Mouse (Mus musculus): ENCODE data around the gene Zfand2a. TPM values are rescaled to one million over a fixed set of nuclear protein-coding genes. Genes with fewer than 3 reads are reported as not detected.
A peak's percentile ranks its signal among the peaks of the same experiment; 100 is the strongest.

Zfand2a gene
- total and polyA plus RNA-seq, 3 experiments: 2.7 to 22.7 (median 13.7) TPM

DNA sequence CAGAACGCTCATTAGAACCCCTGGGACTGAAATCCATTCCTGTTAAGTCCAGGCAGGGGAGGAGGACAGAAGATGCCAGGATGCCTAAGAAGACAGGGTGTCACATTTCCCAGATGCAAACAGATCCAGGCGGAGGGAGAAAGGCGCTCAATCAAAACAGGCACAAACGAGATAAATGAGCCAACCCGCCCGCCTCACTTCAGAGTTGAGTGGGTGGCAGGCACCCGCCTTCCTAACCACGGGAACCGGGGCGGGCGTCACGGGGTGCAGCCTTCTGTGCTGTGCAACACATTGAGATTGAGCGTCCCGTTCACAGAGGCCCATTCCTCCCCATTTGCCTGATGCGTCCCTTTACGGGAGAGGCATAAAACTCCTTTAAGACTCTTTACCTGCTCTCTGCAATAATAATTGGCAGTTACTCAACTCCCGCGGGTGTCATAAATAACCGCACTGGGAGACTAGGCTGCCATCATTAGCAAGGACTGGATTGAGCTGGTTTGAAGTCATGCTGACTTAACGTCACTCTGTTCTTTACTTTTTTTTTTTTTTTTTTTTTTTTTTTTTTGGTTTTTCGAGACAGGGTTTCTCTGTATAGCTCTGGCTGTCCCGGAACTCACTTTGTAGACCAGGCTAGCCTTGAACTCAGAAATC is 10.8 kb upstream of the Zfand2a start:
- Histone ChIP-seq H3K9me3 (replicated peaks) (no peaks in the 10 kb centered on the region), H3K27me3 (ENCODE audit: insufficient read depth, low read length) (peaks cover 52% of the 10 kb centered on the region), H3K4me3 (ENCODE audit: low read depth, low read length) (no peak overlapping the region), H3K4me1 (ENCODE audit: insufficient read depth, low read depth, low read length) (no peaks in the 10 kb centered on the region), H3K36me3 (replicated peaks) (no peaks in the 10 kb centered on the region)
- ATAC-seq (ENCODE audit: extremely low read depth, insufficient number of reproducible peaks, low FRiP score, poor library complexity, severe bottlenecking): no peak
- TF ChIP-seq POLR2AphosphoS5 (IDR thresholded peaks at IDR 0.05; ENCODE audit: insufficient replicate concordance, low read depth, low read length): no peak
- no peak for TF ChIP-seq GATA1 (IDR thresholded peaks at IDR 0.05; ENCODE audit: borderline replicate concordance, low read length)
- no peak for TF ChIP-seq GATA2 (IDR thresholded peaks at IDR 0.05; ENCODE audit: borderline replicate concordance, low read depth, low read length)
- TF ChIP-seq CTCF (IDR thresholded peaks at IDR 0.05; ENCODE audit: low read depth, low read length): no peak
- TF ChIP-seq TAL1 (conservative IDR thresholded peaks at IDR 0.05; ENCODE audit: low read depth, low read length): no peak
- no peak for DNase-seq (ENCODE audit: low spot score)

DNA sequence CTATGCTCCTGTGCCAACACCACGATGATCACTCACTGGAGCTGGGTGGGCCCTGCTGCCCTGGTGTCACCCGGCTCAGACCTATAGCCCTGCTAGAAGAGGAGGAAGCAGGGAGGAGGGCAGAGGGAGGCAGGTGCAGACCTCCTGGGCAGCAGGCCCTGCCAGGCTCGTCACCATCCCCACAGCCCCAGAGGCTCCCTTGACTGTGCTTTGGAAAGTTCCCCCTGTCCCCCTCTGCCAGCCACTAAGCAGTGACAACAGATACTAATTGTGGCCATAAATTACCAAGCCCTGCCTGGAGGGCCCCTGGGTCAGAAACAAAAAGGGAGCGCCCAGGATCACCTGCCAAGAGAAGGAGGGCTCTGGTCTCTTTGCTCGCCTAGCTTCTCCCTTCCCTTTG is 9.3 kb upstream of the Zfand2a start:
- Histone ChIP-seq H3K9me3 (replicated peaks) (no peaks in the 10 kb centered on the region), H3K4me3 (ENCODE audit: low read depth, low read length) (no peak overlapping the region), H3K27me3 (ENCODE audit: insufficient read depth, low read length) (peaks cover 47% of the 10 kb centered on the region), H3K4me1 (ENCODE audit: insufficient read depth, low read depth, low read length) (no peaks in the 10 kb centered on the region), H3K36me3 (replicated peaks) (no peaks in the 10 kb centered on the region)
- ATAC-seq (ENCODE audit: extremely low read depth, insufficient number of reproducible peaks, low FRiP score, poor library complexity, severe bottlenecking) (no peak), DNase-seq (ENCODE audit: low spot score) (no peak)
- no peak for TF ChIP-seq TAL1 (conservative IDR thresholded peaks at IDR 0.05; ENCODE audit: low read depth, low read length)
- no peak for TF ChIP-seq GATA1 (IDR thresholded peaks at IDR 0.05; ENCODE audit: borderline replicate concordance, low read length)
- TF ChIP-seq GATA2 (IDR thresholded peaks at IDR 0.05; ENCODE audit: borderline replicate concordance, low read depth, low read length): no peak
- TF ChIP-seq CTCF (IDR thresholded peaks at IDR 0.05; ENCODE audit: low read depth, low read length): no peak
- no peak for TF ChIP-seq POLR2AphosphoS5 (IDR thresholded peaks at IDR 0.05; ENCODE audit: insufficient replicate concordance, low read depth, low read length)

DNA sequence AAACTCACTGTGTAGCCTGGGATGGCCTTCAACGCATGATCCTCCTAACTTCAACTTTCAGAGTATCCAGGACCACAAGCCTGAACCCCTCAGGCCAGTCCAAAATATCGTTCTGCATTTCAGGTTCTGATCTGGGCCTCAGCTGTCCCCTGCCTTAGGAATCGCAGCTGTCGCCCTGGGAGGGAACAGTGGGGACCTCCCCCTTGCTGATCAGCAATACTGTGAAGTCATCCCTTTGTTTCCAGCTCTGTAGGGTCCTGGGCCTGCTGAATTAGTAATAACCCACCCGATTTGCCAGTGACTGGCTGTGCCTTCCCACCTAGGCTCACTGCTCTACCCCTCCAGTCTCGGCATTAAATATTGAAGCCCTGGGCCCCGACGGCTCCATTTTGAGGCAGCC is 7.0 kb upstream of the Zfand2a start:
- ATAC-seq (ENCODE audit: extremely low read depth, insufficient number of reproducible peaks, low FRiP score, poor library complexity, severe bottlenecking) (no peak), DNase-seq (ENCODE audit: low spot score) (no peak)

DNA sequence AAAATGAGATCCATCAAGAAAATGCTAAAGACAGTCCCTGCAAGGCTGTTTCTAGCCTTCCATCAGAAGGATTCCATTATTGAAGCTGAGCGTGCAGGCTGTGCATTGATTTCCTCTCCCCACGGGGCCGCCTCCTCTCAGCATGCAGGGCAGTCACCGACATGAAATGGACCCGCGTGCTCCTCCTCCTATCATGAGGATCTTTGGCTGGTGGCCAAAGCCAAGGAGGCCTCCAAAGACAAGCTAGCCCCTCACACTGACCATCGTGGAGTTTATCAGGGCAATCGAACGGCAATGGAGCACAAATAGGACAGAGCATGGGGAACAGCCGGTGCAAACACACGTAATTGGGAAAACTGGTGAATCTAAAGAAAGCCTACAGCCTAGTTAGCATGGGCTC is 5.8 kb upstream of the Zfand2a start:
- Histone ChIP-seq H3K36me3 (replicated peaks) (no peaks in the 10 kb centered on the region), H3K9me3 (replicated peaks) (no peaks in the 10 kb centered on the region), H3K27me3 (ENCODE audit: insufficient read depth, low read length) (peaks cover 29% of the 10 kb centered on the region), H3K4me3 (ENCODE audit: low read depth, low read length) (no peak overlapping the region), H3K4me1 (ENCODE audit: insufficient read depth, low read depth, low read length) (no peaks in the 10 kb centered on the region)
- TF ChIP-seq TAL1 (conservative IDR thresholded peaks at IDR 0.05; ENCODE audit: low read depth, low read length) (no peak), GATA2 (IDR thresholded peaks at IDR 0.05; ENCODE audit: borderline replicate concordance, low read depth, low read length) (no peak), POLR2AphosphoS5 (IDR thresholded peaks at IDR 0.05; ENCODE audit: insufficient replicate concordance, low read depth, low read length) (no peak), CTCF (IDR thresholded peaks at IDR 0.05; ENCODE audit: low read depth, low read length) (no peak), GATA1 (IDR thresholded peaks at IDR 0.05; ENCODE audit: borderline replicate concordance, low read length) (no peak)
- ATAC-seq (ENCODE audit: extremely low read depth, insufficient number of reproducible peaks, low FRiP score, poor library complexity, severe bottlenecking) (no peak), DNase-seq (ENCODE audit: low spot score) (no peak)

More for the DNA sequence above, 7.0 kb upstream of the Zfand2a start:
- Histone ChIP-seq H3K4me1 (ENCODE audit: insufficient read depth, low read depth, low read length) (no peaks in the 10 kb centered on the region), H3K9me3 (replicated peaks) (no peaks in the 10 kb centered on the region), H3K27me3 (ENCODE audit: insufficient read depth, low read length) (peaks cover 35% of the 10 kb centered on the region), H3K36me3 (replicated peaks) (no peaks in the 10 kb centered on the region), H3K4me3 (ENCODE audit: low read depth, low read length) (no peak overlapping the region)
- no peak for TF ChIP-seq POLR2AphosphoS5 (IDR thresholded peaks at IDR 0.05; ENCODE audit: insufficient replicate concordance, low read depth, low read length)
- TF ChIP-seq TAL1 (conservative IDR thresholded peaks at IDR 0.05; ENCODE audit: low read depth, low read length): no peak
- TF ChIP-seq GATA1 (IDR thresholded peaks at IDR 0.05; ENCODE audit: borderline replicate concordance, low read length): no peak
- TF ChIP-seq GATA2 (IDR thresholded peaks at IDR 0.05; ENCODE audit: borderline replicate concordance, low read depth, low read length): no peak
- TF ChIP-seq CTCF (IDR thresholded peaks at IDR 0.05; ENCODE audit: low read depth, low read length): no peak

DNA sequence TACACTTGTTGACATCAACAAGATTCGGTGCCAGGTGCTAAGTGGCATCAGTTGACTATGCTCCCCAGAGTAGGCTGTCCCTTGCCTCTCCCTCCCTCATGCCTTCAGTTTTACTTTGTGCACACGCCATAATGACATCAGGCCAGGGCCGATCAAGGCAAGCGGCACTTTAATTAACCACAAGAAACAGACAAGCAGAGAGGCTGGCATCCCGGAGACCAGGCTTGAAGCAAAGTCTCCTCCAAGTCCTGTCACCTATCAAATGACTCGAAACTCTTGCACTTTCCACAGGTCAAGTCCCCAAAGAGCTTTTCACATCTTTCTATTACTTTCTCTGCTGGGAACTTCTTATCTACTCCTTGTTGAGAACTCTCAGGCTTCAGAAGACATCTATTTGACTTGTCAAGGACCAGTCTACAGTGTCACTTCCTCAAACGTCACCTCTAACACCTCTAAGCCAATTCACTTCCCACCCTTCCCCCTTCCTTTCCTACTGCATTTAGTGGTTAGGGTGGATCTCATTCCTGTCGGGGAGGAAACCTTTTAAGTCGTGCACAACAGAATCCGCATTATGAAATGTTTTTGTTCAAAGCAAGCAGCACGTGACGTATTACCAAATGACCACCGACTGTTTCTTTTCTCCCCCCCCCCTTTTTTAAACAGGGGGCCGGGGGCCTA is 1.0 kb downstream of the Zfand2a start:
- H3K9me3 ChIP-seq (replicated peaks): no peaks in the 10 kb centered on the region
- H3K27me3 ChIP-seq (ENCODE audit: insufficient read depth, low read length): 0 out of 2 replicates have a peak, but pooled peaks cover 3% of the 10 kb centered on the region
- peaks cover 47% of the 10 kb centered on the region for H3K36me3 ChIP-seq (replicated peaks)
- TF ChIP-seq GATA2 (IDR thresholded peaks at IDR 0.05; ENCODE audit: borderline replicate concordance, low read depth, low read length): no peak
- peak overlapping the region; percentile 83 for H3K4me3 ChIP-seq (ENCODE audit: low read depth, low read length)
- DNase-seq (ENCODE audit: low spot score) (peak; percentile 25), ATAC-seq (ENCODE audit: extremely low read depth, insufficient number of reproducible peaks, low FRiP score, poor library complexity, severe bottlenecking) (no peak)
- peaks cover 23% of the 10 kb centered on the region for H3K4me1 ChIP-seq (ENCODE audit: insufficient read depth, low read depth, low read length)

DNA sequence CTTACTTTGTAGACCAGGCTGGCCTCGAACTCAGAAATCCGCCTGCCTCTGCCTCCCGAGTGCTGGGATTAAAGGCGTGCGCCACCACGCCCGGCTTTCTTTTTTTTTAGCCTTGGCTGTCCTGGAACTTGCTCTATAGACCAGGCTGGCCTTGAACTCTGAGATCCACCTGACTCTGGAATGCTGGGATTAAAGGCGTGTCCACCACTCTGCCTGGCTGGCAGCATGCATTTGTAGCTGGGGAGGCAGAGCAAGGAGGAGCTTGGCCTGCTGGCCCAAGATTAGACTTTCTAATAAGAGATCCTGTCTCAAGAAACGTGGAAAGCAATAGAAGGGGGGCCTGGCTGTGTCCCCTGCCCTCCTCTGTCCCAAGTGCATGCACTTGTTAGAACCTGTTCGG is 3.9 kb downstream of the Zfand2a start:
- H3K4me1 ChIP-seq (ENCODE audit: insufficient read depth, low read depth, low read length): peaks cover 23% of the 10 kb centered on the region

More for the DNA sequence above, 3.9 kb downstream of the Zfand2a start:
- ATAC-seq (ENCODE audit: extremely low read depth, insufficient number of reproducible peaks, low FRiP score, poor library complexity, severe bottlenecking) (no peak), DNase-seq (ENCODE audit: low spot score) (no peak)
- H3K36me3 ChIP-seq (replicated peaks): peaks cover 76% of the 10 kb centered on the region
- no peak for TF ChIP-seq GATA2 (IDR thresholded peaks at IDR 0.05; ENCODE audit: borderline replicate concordance, low read depth, low read length)
- TF ChIP-seq TAL1 (conservative IDR thresholded peaks at IDR 0.05; ENCODE audit: low read depth, low read length): no peak
- TF ChIP-seq GATA1 (IDR thresholded peaks at IDR 0.05; ENCODE audit: borderline replicate concordance, low read length): no peak
- TF ChIP-seq POLR2AphosphoS5 (IDR thresholded peaks at IDR 0.05; ENCODE audit: insufficient replicate concordance, low read depth, low read length): no peak
- no peaks in the 10 kb centered on the region for H3K27me3 ChIP-seq (ENCODE audit: insufficient read depth, low read length)
- H3K4me3 ChIP-seq (ENCODE audit: low read depth, low read length): no peak overlapping the region
- no peaks in the 10 kb centered on the region for H3K9me3 ChIP-seq (replicated peaks)
